19 mouse cellular contexts compared by ENCODE assay signal in genomic region chr13:40846375-40846774, GRCm38 (mm10). TPM values are rescaled to one million over a fixed set of nuclear protein-coding genes. Genes with fewer than 3 reads are reported as not detected.
A peak's percentile ranks its signal among the peaks of the same experiment; 100 is the strongest.
DNase-seq lines count a peak whose midpoint lies in the region; ATAC-seq and TF ChIP-seq lines count a peak whose summit lies in the region.
"Had no signal": no experiment of that assay in that cellular context is flagged by ENCODE, and none has a peak within 500 bp of the region (broad histone marks: within the 10 kb centered on the region; RNA-seq: fewer than 3 reads in every experiment).

No protein-coding gene starts in this region.

- peak; percentile 54 for TF ChIP-seq CTCF in kidney, postnatal 0 days (IDR thresholded peaks at IDR 0.05; ENCODE audit: low read depth)
- peak; percentile 16; the same call in 1 of the 2 replicates for TF ChIP-seq CTCF in small intestine, adult 2 months (IDR thresholded peaks at IDR 0.05; ENCODE audit: extremely low read depth, insufficient read length, insufficient replicate concordance, low read depth, low read length)

- peak; percentile 16 for DNase-seq in embryo, embryonic 10 days (ENCODE audit: low spot score)
- DNase-seq in embryo, embryonic 11 days: no peak
- no peak for DNase-seq in kidney, postnatal 0 days (ENCODE audit: low spot score)
- no peak for DNase-seq in kidney, postnatal 10 days
- peak; percentile 56 for DNase-seq in lung, postnatal 36 days
- no peak for DNase-seq in lung, postnatal 4 days
- DNase-seq in cerebellum, adult 18-20 months: no peak
- DNase-seq: adrenal gland, postnatal 25 days; cerebellum, adult 9-11 months; gastrocnemius, postnatal 14 days; spleen, adult 18-20 months; thymus, postnatal 36 days had no signal

- no peak overlapping the region for H3K4me2 ChIP-seq in kidney, postnatal 0 days (ENCODE audit: low read length)
- H3K4me2 ChIP-seq: heart, embryonic 12.5 days; lung, embryonic 15.5 days; stomach, embryonic 15.5 days had no signal

- no peaks in the 10 kb centered on the region for H3K27me3 ChIP-seq in kidney, postnatal 0 days (ENCODE audit: insufficient read depth, low read length)
- no peaks in the 10 kb centered on the region for H3K27me3 ChIP-seq in small intestine, adult 2 months (ENCODE audit: control insufficient read depth, insufficient read depth, low read length)
- H3K27me3 ChIP-seq: heart, embryonic 12.5 days; lung, embryonic 15.5 days; stomach, embryonic 15.5 days had no signal

- ATAC-seq in kidney, postnatal 0 days (replicated peaks; ENCODE audit: low FRiP score, low read depth): no peak

- H3K36me3 ChIP-seq in kidney, postnatal 0 days (ENCODE audit: insufficient read depth, low read length): no peaks in the 10 kb centered on the region
- H3K36me3 ChIP-seq in small intestine, adult 2 months (ENCODE audit: control insufficient read depth, insufficient read depth, low read length): no peaks in the 10 kb centered on the region
- H3K36me3 ChIP-seq: heart, embryonic 12.5 days; hindbrain, embryonic 10.5 days; lung, embryonic 15.5 days; midbrain, embryonic 10.5 days; stomach, embryonic 15.5 days had no signal

- no peak for TF ChIP-seq POLR2A in small intestine, adult 2 months (IDR thresholded peaks at IDR 0.05; ENCODE audit: low read depth, low read length)

- no peak overlapping the region for H3K27ac ChIP-seq in kidney, postnatal 0 days
- no peak overlapping the region for H3K27ac ChIP-seq in small intestine, adult 2 months (ENCODE audit: insufficient read depth, low read depth, low read length)
- H3K27ac ChIP-seq: hindbrain, embryonic 10.5 days; lung, embryonic 15.5 days; midbrain, embryonic 10.5 days; stomach, embryonic 15.5 days had no signal

- no peak overlapping the region for H3K4me3 ChIP-seq in kidney, postnatal 0 days (replicated peaks; ENCODE audit: low read depth, low read length)
- no peak overlapping the region for H3K4me3 ChIP-seq in small intestine, adult 2 months (ENCODE audit: low read depth, low read length)
- H3K4me3 ChIP-seq: erythroblast, embryonic 14.5 days; heart, embryonic 12.5 days; hindbrain, embryonic 10.5 days; lung, embryonic 15.5 days; midbrain, embryonic 10.5 days; stomach, embryonic 15.5 days had no signal

- H3K4me1 ChIP-seq in kidney, postnatal 0 days (replicated peaks; ENCODE audit: insufficient read depth, low read length): no peaks in the 10 kb centered on the region
- H3K4me1 ChIP-seq in small intestine, adult 2 months (ENCODE audit: control insufficient read depth, insufficient read depth, insufficient read length, low read length): peaks cover 11% of the 10 kb centered on the region; the same call in 1 of the 2 replicates
- H3K4me1 ChIP-seq: heart, embryonic 12.5 days; hindbrain, embryonic 10.5 days; stomach, embryonic 15.5 days had no signal

- 65% methylated on average over 9 of the region's 9 CpGs for whole genome bisulfite sequencing in kidney, postnatal 0 days
- 60% methylated on average over 9 of the region's 9 CpGs for WGBS in small intestine, adult 2 months

- no peaks in the 10 kb centered on the region for H3K9me3 ChIP-seq in kidney, postnatal 0 days (replicated peaks; ENCODE audit: low read length)
- H3K9me3 ChIP-seq: heart, embryonic 12.5 days; hindbrain, embryonic 10.5 days; lung, embryonic 15.5 days; midbrain, embryonic 10.5 days; stomach, embryonic 15.5 days had no signal

- H3K9ac ChIP-seq in kidney, postnatal 0 days (ENCODE audit: low read depth, low read length): no peak overlapping the region
- H3K9ac ChIP-seq: heart, embryonic 12.5 days; lung, embryonic 15.5 days; stomach, embryonic 15.5 days had no signal

RNA-seq across cellular contexts. Expression of gene Gcnt2, which starts 13.2 kb away (rescaled TPM):
- polyA plus RNA-seq in kidney, postnatal 0 days (2015; fragmentation: Nextera tagmentation; extraction: Ambion mirVana): 7.1 and 7.3 TPM in 2 replicates
- polyA plus RNA-seq in small intestine, adult 2 months (2012; rRNA removed): 2.2 and 3.8 TPM in 2 replicates
- polyA plus RNA-seq: erythroblast, embryonic 14.5 days had no signal

Comparison
In these comparisons a context has a peak if more than half of its experiments do, and no peak if none do; other contexts are left out.
1. DNase-seq: peak in embryo, embryonic 10 days (single experiment) and lung, postnatal 36 days (single experiment); none in embryo, embryonic 11 days (single experiment), kidney, postnatal 0 days (single experiment), kidney, postnatal 10 days (single experiment), lung, postnatal 4 days (0 of 2) and cerebellum, adult 18-20 months (0 of 2).